Mouse (Mus musculus) left cerebral cortex, postnatal 14 days (tissue): ENCODE results near the gene F10. TPM values are rescaled to one million over a fixed set of nuclear protein-coding genes. Genes with fewer than 3 reads are reported as not detected.
"Not testable (repeated sequence)": the region's sequence is repeated elsewhere in the genome, so short reads cannot be mapped to it uniquely, and the experiment has no call there.

Experiments
- DNase-seq, 2 experiments: peaks; one replicate each; pipeline ENCODE4 v3.0.0; 2021 to 2022; ENCODE audit warnings: low spot score in 2 of 2, mixed read lengths in 1 of 2
- intact Hi-C: fragments of 180-260 bp; cut with DNase I; formaldehyde crosslinking; loops from one replicate; pipeline ENCODE4 v1.15.1; 2025
- total RNA-seq, 2 experiments: library from RNA; stranded (reverse); gene quantifications; 2 replicates each; pipeline ENCODE4 v1.2.3; 2021

F10 gene
- total RNA-seq, 2 experiments from 2014 or later = not detected

- no peak for DNase-seq
- intact Hi-C loops = no loop called here
Observed at GRCm38 (mm10) chr8:13047652-13048051, 10.5 kb downstream of the F10 start.

GRCm38 (mm10) chr8:13050550-13050949 is 13.4 kb downstream of the F10 start:
- intact Hi-C loops = no loop called here
- DNase-seq = no peak

- DNase-seq = no peak
- intact Hi-C loops = no loop called here
Observed at GRCm38 (mm10) chr8:13057351-13057750, 20.2 kb downstream of the F10 start.

- intact Hi-C loops = no loop called here
- DNase-seq = no peak
Observed at GRCm38 (mm10) chr8:13060441-13061150, 23.5 kb downstream of the F10 start, which contains the start of gene Proz. Gene Proz (plus strand): TSS chr8:13060914.

DNA sequence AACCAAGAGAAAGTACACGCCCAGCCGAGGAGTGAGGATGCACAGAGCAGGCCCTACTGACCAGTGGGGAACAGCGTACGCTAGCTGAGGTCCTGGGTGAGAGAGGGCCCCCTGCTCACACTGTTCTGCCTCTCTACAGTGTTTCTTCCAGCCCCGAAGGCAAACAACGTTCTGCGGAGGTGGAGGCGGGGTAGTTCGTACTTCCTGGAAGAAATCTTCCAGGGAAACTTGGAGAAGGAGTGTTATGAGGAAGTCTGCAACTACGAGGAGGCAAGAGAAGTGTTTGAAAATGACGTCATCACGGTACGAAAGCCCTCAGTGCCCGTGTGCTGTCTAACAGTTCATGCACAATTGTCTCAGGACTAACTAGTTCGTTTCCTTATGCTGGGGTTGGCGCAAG is 26.0 kb downstream of the F10 start:
- DNase-seq = no peak
- intact Hi-C loops = no loop called here

GRCm38 (mm10) chr8:13073255-13073654 is 36.1 kb downstream of the F10 start:
- DNase-seq = no peak
- intact Hi-C loops = no loop called here

DNA sequence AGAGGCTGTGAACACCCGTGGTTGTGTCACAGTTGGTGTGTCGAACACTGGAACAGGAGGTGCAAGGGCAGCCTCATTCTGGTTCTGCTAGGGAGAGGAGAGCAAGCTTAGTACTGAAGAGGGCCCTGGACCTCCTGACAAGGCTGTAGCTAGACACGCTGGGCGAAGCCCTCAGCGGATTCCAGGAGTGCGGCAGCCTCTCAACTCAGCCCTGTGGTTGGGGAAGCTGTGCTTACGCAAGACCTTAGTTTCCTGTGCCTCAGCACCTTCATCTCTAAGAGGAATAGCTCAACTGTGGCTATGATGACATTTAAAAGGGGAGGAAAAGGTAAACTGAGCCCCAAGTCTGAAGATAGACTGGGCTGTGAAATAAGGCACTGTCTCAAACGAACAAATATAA is 37.9 kb downstream of the F10 start:
- intact Hi-C loops = no loop called here
- no peak for DNase-seq

- intact Hi-C loops = not testable (repeated sequence)
Observed at GRCm38 (mm10) chr8:13075579-13075978, 38.5 kb downstream of the F10 start.

DNA sequence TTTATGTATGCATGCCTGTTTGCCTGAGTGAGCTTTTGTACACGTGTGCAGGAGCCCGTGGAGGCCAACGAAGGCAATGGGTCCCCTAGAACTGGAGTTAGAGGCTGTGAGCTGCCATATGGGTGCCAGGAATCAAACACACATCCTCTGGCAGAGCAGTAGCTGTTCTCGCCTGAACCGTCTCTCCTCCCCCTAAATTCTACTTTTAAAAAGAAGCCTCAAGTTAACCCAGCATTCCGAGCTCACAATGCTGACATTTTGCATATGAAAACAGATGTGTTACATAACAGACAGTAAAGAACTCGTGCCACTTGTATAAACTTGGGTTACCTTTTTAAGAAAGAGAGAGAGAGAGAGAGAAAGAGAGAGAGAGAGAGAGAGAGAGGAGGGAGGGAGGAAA is 40.4 kb downstream of the F10 start:
- no peak for DNase-seq
- intact Hi-C loops = no loop called here

More at GRCm38 (mm10) chr8:13075579-13075978, 38.5 kb downstream of the F10 start:
- not testable (repeated sequence) for DNase-seq

DNA sequence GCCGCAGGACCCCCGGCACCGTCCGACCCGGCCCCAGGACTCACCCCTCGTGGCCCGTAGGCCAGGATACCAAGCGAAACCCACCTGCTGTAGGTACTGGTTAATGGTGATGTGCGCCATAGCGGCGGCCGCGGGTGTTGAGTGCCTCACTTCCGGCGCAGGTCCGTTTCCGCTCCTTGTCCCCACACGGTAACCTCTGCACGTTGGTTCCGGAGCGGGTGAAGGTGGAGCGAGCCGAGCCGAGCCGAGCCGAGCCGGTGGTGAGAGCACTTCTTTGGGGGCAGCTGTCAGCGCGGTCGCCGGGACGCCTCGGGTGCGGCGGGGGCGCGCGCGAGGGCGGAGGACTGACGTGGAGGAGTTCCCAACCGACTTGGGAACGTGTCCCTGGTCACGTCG is 67.6 kb downstream of the F10 start:
- peak; percentile 92 to 95 for DNase-seq
- intact Hi-C loops = loop anchor here (10.0 kb wide), 1 partner anchor 210 kb away; no protein-coding TSS in a partner anchor

GRCm38 (mm10) chr8:13105087-13105881 is 68.2 kb downstream of the F10 start, which contains the start of the genes Pcid2 and Cul4a:
Gene Pcid2 (minus strand): TSS chr8:13105459.
Gene Cul4a (plus strand): TSS chr8:13105621.
- DNase-seq = peak; percentile 98
- intact Hi-C loops = loop anchor here (10.0 kb wide), 1 partner anchor 210 kb away; no protein-coding TSS in a partner anchor

GRCm38 (mm10) chr8:13105908-13106551 is 68.9 kb downstream of the F10 start:
- DNase-seq = peak; percentile 26 to 31
- intact Hi-C loops = loop anchor here (10.0 kb wide), 1 partner anchor 211 kb away; no protein-coding TSS in a partner anchor

Other genes with a start within 250 kb of the F10 start
- gene Mcf2l, start 163.5 kb upstream of the F10 start, total RNA-seq = 100 to 1,000 TPM; 249 to 271 TPM
- under 1 TPM; 0.23 to 0.24 TPM for gene F7, start 11.3 kb upstream of the F10 start, total RNA-seq
- not detected for gene Proz, start 23.6 kb downstream of the F10 start, total RNA-seq
- gene Pcid2, start 68.2 kb downstream of the F10 start, total RNA-seq = 10 to 100 TPM; 26.6 to 29.0 TPM
- 10 to 100 TPM; 56.2 to 59.6 TPM for gene Cul4a, start 68.3 kb downstream of the F10 start, total RNA-seq
- gene Lamp1, start 121.9 kb downstream of the F10 start, total RNA-seq = 100 to 1,000 TPM; 307 to 320 TPM
- gene Grtp1, start 163.3 kb downstream of the F10 start, total RNA-seq = 1 to 10 TPM; 4.8 to 6.6 TPM
- gene Adprhl1, start 216.9 kb downstream of the F10 start, total RNA-seq = 1 to 10 TPM; 1.3 to 2.8 TPM